Mouse (Mus musculus) lung, postnatal 25 days (tissue): ENCODE data around the gene Lst1.

Source experiments
- DNase-seq: peaks from one replicate; pipeline ENCODE4 v3.0.0; 2022; ENCODE audit warnings: low spot score

Lst1 gene

GRCm38 (mm10) chr17:35209785-35210535, 21.7 kb upstream of the Lst1 start:
- DNase-seq, result no peak

DNA sequence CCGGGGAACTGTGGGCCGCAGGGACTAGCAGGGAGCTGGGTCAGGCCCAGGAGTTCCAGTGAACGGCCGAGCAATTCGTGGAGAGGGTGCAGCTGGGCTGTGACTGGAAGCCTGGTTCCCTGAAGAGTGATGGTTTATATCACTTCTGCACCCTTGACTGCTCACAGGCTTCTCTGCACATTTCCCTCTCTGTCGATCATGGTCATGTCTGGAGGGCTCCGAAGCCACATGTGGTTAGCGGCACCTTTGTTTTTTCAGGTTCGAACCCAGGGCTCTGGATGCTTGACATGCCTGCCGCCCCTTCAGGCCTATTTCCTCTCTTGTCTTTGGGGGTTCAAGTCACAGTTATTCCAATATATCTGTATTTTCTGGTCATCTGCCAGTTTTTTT, 17.1 kb upstream of the Lst1 start:
- no peak for DNase-seq

GRCm38 (mm10) chr17:35204494-35205379, 16.5 kb upstream of the Lst1 start, which contains the start of gene Lta:
Gene Lta (minus strand): TSS chr17:35205351.
- DNase-seq, result no peak

GRCm38 (mm10) chr17:35202442-35202841, 14.2 kb upstream of the Lst1 start:
- no peak for DNase-seq

DNA sequence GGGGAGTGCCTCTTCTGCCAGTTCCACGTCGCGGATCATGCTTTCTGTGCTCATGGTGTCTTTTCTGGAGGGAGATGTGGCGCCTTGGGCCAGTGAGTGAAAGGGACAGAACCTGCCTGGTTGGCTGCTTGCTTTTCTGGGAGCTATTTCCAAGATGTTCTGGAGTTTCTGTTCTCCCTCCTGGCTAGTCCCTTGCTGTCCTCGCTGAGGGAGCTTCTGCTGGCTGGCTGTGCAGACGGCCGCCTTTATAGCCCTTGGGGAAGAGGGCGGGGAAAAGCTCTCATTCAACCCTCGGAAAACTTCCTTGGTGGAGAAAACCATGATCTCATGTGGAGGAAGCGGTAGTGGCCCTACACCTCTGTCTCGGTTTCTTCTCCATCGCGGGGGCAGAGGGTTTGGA, 13.5 kb upstream of the Lst1 start, which contains the start of gene Tnf:
Gene Tnf, minus strand, starts transcription at position 221 of the 400 bp plus-strand sequence.
- peak; percentile 70 for DNase-seq

DNA sequence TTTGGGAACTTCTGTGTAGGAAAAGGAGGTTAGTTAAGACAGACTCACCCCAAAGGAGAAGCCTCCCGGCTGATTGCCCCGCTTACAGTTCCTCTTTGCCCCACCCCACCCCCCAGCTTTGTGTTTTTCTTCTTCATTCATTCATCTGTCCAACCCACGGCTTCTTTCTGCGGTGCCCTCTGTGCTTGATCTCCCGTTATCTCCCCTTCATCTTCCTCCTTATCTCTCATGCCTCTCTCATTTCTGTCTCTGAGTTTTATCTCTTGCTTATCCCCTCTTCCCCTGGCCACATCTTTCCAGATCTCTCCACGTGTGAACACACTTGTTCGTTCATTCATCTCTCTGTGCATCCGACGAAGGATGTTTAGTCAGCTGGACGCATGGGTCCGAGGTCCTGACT, 12.9 kb upstream of the Lst1 start:
- no peak for DNase-seq

GRCm38 (mm10) chr17:35200398-35200797, 12.2 kb upstream of the Lst1 start:
- peak; percentile 61 for DNase-seq

DNA sequence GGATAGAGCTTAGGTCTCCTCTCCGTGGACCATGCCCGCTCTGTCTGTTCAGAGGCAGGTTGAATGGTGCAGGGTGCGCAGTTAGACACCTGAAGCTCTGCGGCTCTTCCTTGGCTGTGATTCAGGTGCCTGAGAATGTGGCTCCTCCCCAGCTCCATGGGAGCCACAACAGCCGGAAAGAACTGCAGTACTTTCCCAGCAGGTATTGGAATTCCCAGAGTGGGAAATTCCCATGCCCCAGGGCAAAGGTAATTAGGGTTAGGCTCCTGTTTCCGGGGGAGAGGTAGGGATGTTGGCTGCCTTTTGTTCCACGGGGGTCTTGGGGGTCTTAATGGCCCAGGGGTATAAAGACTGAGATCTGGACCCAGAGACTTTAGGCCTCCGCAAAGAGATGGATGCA, 10.7 kb upstream of the Lst1 start:
- DNase-seq, result no peak

GRCm38 (mm10) chr17:35198029-35198428, 9.8 kb upstream of the Lst1 start:
- no peak for DNase-seq

DNA sequence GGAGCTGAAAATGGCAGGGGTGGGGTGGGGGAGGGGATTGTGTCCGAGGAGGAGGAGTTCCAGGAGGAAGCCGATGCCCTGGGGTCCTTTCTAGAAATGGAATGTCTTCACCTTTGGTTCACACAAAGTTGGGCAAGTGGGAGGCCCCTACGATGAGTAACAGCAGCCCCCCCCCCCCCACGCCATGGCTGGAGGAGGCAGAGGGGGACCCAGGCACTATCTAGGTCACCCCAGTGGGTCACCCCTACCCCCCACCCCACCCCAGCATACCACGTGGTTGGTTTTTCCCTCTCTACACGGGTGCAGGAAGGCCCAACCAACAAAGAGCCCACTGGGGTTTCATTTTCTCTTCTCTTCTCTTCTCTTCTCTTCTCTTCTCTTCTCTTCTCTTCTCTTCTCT, 8.9 kb upstream of the Lst1 start:
- DNase-seq, result no peak

GRCm38 (mm10) chr17:35196321-35196641, 8.0 kb upstream of the Lst1 start:
- no peak for DNase-seq

GRCm38 (mm10) chr17:35195631-35196320, 7.5 kb upstream of the Lst1 start:
- DNase-seq, result peak; percentile 81

GRCm38 (mm10) chr17:35194844-35195630, 6.8 kb upstream of the Lst1 start:
- DNase-seq, result no peak

- DNase-seq, result peak; percentile 63
Measured at GRCm38 (mm10) chr17:35193881-35194843, 5.9 kb upstream of the Lst1 start, which contains the start of gene Ltb. Gene Ltb (plus strand): TSS chr17:35194439.

GRCm38 (mm10) chr17:35192924-35193323, 4.7 kb upstream of the Lst1 start:
- DNase-seq, result no peak

DNA sequence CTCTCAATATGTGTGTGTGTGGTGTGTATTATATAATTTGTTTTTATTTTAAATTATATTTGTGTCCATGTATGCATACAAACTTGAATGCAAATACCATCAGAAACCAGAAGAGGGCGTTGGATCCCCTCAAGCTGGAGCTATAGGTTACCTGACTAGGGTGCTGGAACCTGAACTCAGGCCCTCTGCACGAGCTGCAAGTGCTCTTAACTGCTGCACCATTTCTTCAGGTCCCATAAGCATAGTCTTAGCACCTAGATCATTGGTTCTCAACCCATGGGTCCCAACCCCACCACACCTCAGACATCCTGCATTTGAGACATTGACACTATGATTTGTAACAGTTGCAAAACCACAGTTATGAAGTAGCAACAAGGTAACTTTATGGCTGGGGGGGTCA, 3.5 kb upstream of the Lst1 start:
- DNase-seq, result no peak

DNA sequence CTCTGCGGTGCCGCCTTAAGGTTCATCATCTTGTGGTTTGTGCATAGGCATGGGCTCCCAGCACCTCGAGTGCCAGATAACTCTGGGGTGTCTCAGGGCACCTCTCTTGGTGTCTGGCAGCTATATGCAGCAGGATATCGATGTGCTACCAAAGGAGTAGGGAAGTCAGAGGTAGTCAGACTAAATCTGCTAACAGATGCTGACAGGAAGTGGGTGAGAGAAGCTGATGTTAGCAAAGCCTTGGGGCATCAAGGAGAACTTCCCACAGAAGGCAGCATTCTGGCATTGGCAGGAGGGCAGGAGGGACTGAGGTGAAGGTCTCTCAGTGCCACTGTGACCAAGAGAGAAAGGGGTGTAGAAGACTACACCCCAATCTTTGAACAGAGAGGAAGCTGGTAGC, 1.9 kb upstream of the Lst1 start:
- no peak for DNase-seq

- DNase-seq, result no peak
Measured at GRCm38 (mm10) chr17:35189186-35189585, 947 bp upstream of the Lst1 start.

DNA sequence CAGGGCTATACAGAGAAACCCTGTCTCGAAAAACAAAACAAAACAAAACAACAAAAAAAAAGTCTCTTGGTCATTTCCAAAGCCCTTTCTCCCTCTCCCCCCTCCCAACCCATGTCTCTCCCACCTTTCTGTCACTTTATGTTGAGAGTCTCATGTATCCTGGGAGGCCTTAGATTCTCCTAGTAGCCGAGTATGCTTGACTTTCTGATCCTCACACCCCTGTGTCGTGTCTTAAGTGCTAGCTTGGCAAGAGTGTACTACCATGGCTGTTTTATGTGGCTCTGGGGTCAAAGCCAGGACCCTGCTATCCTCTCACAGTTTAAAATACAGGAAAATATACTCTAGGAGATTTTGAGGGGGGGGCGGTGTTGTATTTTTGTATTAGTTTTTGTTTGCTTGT, 894 bp downstream of the Lst1 start:
- no peak for DNase-seq

- DNase-seq, result peak; percentile 73
Measured at GRCm38 (mm10) chr17:35186681-35187080, 1.6 kb downstream of the Lst1 start.
